8 mouse cellular contexts compared by ENCODE assay signal in genomic region chr11:118470234-118470966, GRCm38 (mm10). TPM values are rescaled to one million over a fixed set of nuclear protein-coding genes. Genes with fewer than 3 reads are reported as not detected.
DNase-seq lines count a peak whose midpoint lies in the region; ATAC-seq lines count a peak whose summit lies in the region.

No protein-coding gene starts in this region.

- peak overlapping the region; percentile 65; the same call in 1 of the 2 replicates for H3K27ac ChIP-seq in kidney, embryonic 14.5 days (ENCODE audit: low read depth, low read length)
- H3K27ac ChIP-seq in forebrain, embryonic 11.5 days (ENCODE audit: low read depth, low read length), result 0 out of 2 replicates have a peak overlapping the region, but pooled peaks have one; percentile 12
- peak overlapping the region; percentile 54; the same call in 1 of the 2 replicates for H3K27ac ChIP-seq in liver, embryonic 11.5 days (ENCODE audit: low read depth, low read length)

- H3K9ac ChIP-seq in kidney, embryonic 14.5 days (ENCODE audit: low read depth, low read length), result 0 out of 2 replicates have a peak overlapping the region, but pooled peaks have one; percentile 31
- no peak overlapping the region; the same call in 1 of the 2 replicates for H3K9ac ChIP-seq in forebrain, embryonic 11.5 days (ENCODE audit: low read length)
- H3K9ac ChIP-seq in liver, embryonic 11.5 days (ENCODE audit: low read depth, low read length), result peak overlapping the region; percentile 17; the same call in 1 of the 2 replicates

- 0 out of 2 replicates have a peak, but pooled peaks cover 8% of the 10 kb centered on the region for H3K4me1 ChIP-seq in kidney, embryonic 14.5 days (ENCODE audit: control insufficient read depth, insufficient read depth, low read length)
- no peaks in the 10 kb centered on the region for H3K4me1 ChIP-seq in forebrain, embryonic 11.5 days (replicated peaks; ENCODE audit: control insufficient read depth, insufficient read depth, low read length)
- peaks cover 29% of the 10 kb centered on the region for H3K4me1 ChIP-seq in liver, embryonic 11.5 days (replicated peaks; ENCODE audit: control insufficient read depth, insufficient read depth, low read length)

- 33% methylated on average over 12 of the region's 12 CpGs for WGBS in kidney, embryonic 14.5 days
- WGBS in forebrain, embryonic 11.5 days, result 49% methylated on average over 12 of the region's 12 CpGs
- 29% methylated on average over 12 of the region's 12 CpGs for WGBS in liver, embryonic 11.5 days

- H3K27me3 ChIP-seq in kidney, embryonic 14.5 days (ENCODE audit: control insufficient read depth, insufficient read depth, low read length), result no peaks in the 10 kb centered on the region
- H3K27me3 ChIP-seq in forebrain, embryonic 11.5 days (ENCODE audit: control insufficient read depth, insufficient read depth, low read length), result no peaks in the 10 kb centered on the region
- H3K27me3 ChIP-seq in liver, embryonic 11.5 days (replicated peaks; ENCODE audit: control insufficient read depth, insufficient read depth, low read length), result no peaks in the 10 kb centered on the region

- no peak overlapping the region for H3K4me2 ChIP-seq in kidney, embryonic 14.5 days (replicated peaks; ENCODE audit: low read depth, low read length)
- H3K4me2 ChIP-seq in forebrain, embryonic 11.5 days (ENCODE audit: low read depth, low read length, severe bottlenecking), result no peak overlapping the region
- no peak overlapping the region; the same call in 1 of the 2 replicates for H3K4me2 ChIP-seq in liver, embryonic 11.5 days

- no peak overlapping the region for H3K4me3 ChIP-seq in kidney, embryonic 14.5 days (ENCODE audit: low read length)
- H3K4me3 ChIP-seq in forebrain, embryonic 11.5 days (ENCODE audit: low read depth, low read length), result no peak overlapping the region
- H3K4me3 ChIP-seq in liver, embryonic 11.5 days (ENCODE audit: low read depth, low read length), result no peak overlapping the region

- DNase-seq in kidney, adult 8-10 months, result no peak
- no peak for DNase-seq in forebrain, embryonic 11.5 days (ENCODE audit: low spot score)
- DNase-seq in liver, embryonic 11.5 days (ENCODE audit: low spot score), result no peak
- peak; percentile 36 for DNase-seq in neural tube, embryonic 10.5 days (ENCODE audit: extremely low spot score, low spot score)
- no peak for DNase-seq in frontal cortex, postnatal 25 days (ENCODE audit: low spot score in 2 of 2)
- DNase-seq in gastrocnemius, adult 8-10 months (ENCODE audit: low spot score in 2 of 2), result no peak
- DNase-seq in adrenal gland, postnatal 14 days, result no peak

- H3K36me3 ChIP-seq in kidney, embryonic 14.5 days (ENCODE audit: control insufficient read depth, insufficient read depth, low read length), result no peaks in the 10 kb centered on the region
- H3K36me3 ChIP-seq in forebrain, embryonic 11.5 days (ENCODE audit: control insufficient read depth, insufficient read depth, low read length), result no peaks in the 10 kb centered on the region
- H3K36me3 ChIP-seq in liver, embryonic 11.5 days (ENCODE audit: control insufficient read depth, insufficient read depth, low read length), result no peaks in the 10 kb centered on the region

- H3K9me3 ChIP-seq in kidney, embryonic 14.5 days (ENCODE audit: control insufficient read depth, low read length), result no peaks in the 10 kb centered on the region
- no peaks in the 10 kb centered on the region for H3K9me3 ChIP-seq in forebrain, embryonic 11.5 days (ENCODE audit: control insufficient read depth, low read length)
- no peaks in the 10 kb centered on the region for H3K9me3 ChIP-seq in liver, embryonic 11.5 days (ENCODE audit: control insufficient read depth, low read length)

- ATAC-seq in kidney, embryonic 14.5 days (ENCODE audit: low FRiP score, low TSS enrichment), result peak; percentile 45
- no peak for ATAC-seq in forebrain, embryonic 11.5 days (replicated peaks; ENCODE audit: low FRiP score)
- ATAC-seq in liver, embryonic 11.5 days (replicated peaks; ENCODE audit: low FRiP score), result peak; percentile 84

RNA-seq across cellular contexts. Expression of gene Engase, which starts 6.2 kb away (rescaled TPM):
- polyA plus RNA-seq in kidney, embryonic 14.5 days (2014; fragmentation: Nextera tagmentation; extraction: Ambion mirVana), result 3.9 and 9.7 TPM in 2 replicates
- polyA plus RNA-seq in forebrain, embryonic 11.5 days (2014; fragmentation: Nextera tagmentation; extraction: Ambion mirVana), result 9.0 and 10.6 TPM in 2 replicates
- 13.4 and 14.3 TPM in 2 replicates for polyA plus RNA-seq in liver, embryonic 11.5 days (2014; fragmentation: Nextera tagmentation; extraction: Ambion mirVana)
- total RNA-seq in gastrocnemius, adult 8-10 months (2022), result 1 to 10 TPM; 4.3 to 6.8 (median 4.5) TPM
- total RNA-seq in adrenal gland, postnatal 14 days (2021), result 12.1 and 12.4 TPM in 2 replicates

RNA-seq across cellular contexts. Expression of gene C1qtnf1, which starts 42.4 kb away (rescaled TPM):
- polyA plus RNA-seq in kidney, embryonic 14.5 days (2014; fragmentation: Nextera tagmentation; extraction: Ambion mirVana), result 2.8 and 4.0 TPM in 2 replicates
- 2.0 and 2.3 TPM in 2 replicates for polyA plus RNA-seq in forebrain, embryonic 11.5 days (2014; fragmentation: Nextera tagmentation; extraction: Ambion mirVana)
- polyA plus RNA-seq in liver, embryonic 11.5 days (2014; fragmentation: Nextera tagmentation; extraction: Ambion mirVana), result 4.6 and 5.0 TPM in 2 replicates
- total RNA-seq in gastrocnemius, adult 8-10 months (2022), result 1 to 10 TPM; 4.0 to 8.9 (median 6.3) TPM
- total RNA-seq in adrenal gland, postnatal 14 days (2021), result 23.7 and 29.2 TPM in 2 replicates

RNA-seq across cellular contexts. Expression of gene Cant1, which starts 51.5 kb away (rescaled TPM):
- 19.0 and 24.1 TPM in 2 replicates for polyA plus RNA-seq in kidney, embryonic 14.5 days (2014; fragmentation: Nextera tagmentation; extraction: Ambion mirVana)
- 25.4 and 30.8 TPM in 2 replicates for polyA plus RNA-seq in forebrain, embryonic 11.5 days (2014; fragmentation: Nextera tagmentation; extraction: Ambion mirVana)
- 21.1 and 21.6 TPM in 2 replicates for polyA plus RNA-seq in liver, embryonic 11.5 days (2014; fragmentation: Nextera tagmentation; extraction: Ambion mirVana)
- 10 to 100 TPM in 3 of 4 experiments, 1 to 10 TPM in 1; 9.6 to 11.8 (median 11.0) TPM for total RNA-seq in gastrocnemius, adult 8-10 months (2022)
- total RNA-seq in adrenal gland, postnatal 14 days (2021), result 25.3 and 28.4 TPM in 2 replicates

Comparison
In these comparisons a context has a peak if more than half of its experiments do, and no peak if none do; other contexts are left out.
1. H3K27ac ChIP-seq: peak in every context shown above with its lines; median percentile 65 in kidney, embryonic 14.5 days; 54 in liver, embryonic 11.5 days; 12 in forebrain, embryonic 11.5 days.